Mouse (Mus musculus) embryonic fibroblast, embryonic 13.5 days (primary cell): ENCODE data around the gene Gm2115.

Experiments
- CTCF ChIP-seq: IDR thresholded peaks from 2 replicates; pipeline ENCODE4 v1.5.1; 2011; ENCODE audit warnings: mild to moderate bottlenecking, control low read depth, low read length, moderate library complexity, borderline replicate concordance; ENCODE audit not compliant: insufficient read depth
- POLR2A ChIP-seq: IDR thresholded peaks from 2 replicates; pipeline ENCODE4 v1.6.1; 2011; ENCODE audit warnings: low read depth, mild to moderate bottlenecking, control low read depth, low read length, moderate library complexity

DNA sequence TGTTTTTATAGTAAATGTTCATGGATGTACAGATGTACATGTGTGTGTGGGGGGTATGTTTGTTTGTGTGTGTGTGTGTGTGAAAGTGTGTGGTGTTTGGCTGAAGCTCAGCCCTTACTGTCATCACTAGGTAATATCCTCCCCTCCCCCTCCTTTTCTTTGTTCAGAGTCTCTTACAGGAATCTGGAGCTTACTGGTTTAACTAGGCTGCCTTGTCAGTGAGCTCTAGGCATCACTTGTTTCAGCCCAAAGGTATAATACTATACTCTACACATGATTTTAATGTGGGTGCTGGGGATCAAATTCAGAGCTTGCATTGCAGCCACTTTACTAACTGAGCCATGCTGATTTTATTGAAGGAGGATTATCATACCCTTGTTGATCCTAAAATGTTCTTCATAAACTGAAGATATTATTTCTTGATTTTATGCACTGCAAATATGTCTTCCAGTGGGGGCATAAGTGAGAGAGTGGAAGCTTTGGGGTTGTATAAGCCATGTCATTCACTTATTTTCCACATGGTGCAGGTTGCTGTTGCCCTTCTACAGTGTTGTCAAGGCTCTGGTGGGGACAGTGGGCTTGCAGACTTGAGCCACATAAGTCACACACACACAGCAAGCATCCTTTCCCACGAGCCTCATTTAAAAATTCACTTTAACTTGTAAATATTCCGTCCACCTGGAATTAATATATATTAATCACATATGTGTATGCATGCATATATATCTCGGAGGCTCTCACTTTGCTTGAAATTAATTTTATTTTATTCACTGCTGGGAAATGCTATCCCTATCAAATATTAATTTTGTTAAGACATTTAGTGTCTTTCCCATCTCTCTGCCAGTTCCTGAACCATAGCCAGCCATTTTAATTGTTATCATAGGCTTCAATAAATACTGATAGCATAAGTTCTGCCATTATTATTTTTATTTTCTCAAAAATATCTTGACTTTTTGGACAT is 45.0 kb upstream of the Gm2115 start:
- no peak for TF ChIP-seq CTCF
- TF ChIP-seq POLR2A: no peak
